In the genomic region with DNA sequence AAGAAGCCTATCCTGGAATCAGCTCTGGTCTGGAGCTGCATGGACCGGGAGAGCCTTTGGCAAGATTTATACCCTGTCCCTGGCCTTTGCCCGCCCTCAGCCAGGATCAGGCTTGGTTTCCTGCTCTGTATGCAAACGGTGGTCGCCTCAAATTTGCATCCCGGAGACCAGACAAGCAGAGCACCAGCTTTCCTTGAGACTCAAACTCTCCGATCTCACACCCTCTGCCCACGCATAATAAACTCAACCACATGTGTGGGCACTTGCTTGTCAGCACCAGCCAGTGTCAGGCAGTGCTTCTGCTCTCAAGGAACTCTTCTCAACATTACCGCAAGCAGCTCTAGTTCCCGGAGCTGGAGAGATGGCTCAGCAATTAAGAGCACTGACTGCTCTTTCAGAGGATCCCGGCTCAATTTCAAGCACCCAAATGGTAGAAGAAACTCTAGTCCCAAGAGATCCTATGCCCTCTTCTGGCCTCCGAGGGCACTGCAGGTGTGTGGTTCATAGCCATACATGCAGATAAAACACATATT, we compare ENCODE assay signal across 8 mouse cellular contexts. TPM values are rescaled to one million over a fixed set of nuclear protein-coding genes. Genes with fewer than 3 reads are reported as not detected.
DNase-seq lines count a peak whose midpoint lies in the region; ATAC-seq and TF ChIP-seq lines count a peak whose summit lies in the region.

No protein-coding gene starts in this region.

- H3K27ac ChIP-seq in cortical plate, adult 2 months (ENCODE audit: insufficient read depth, low read length): peak overlapping the region; percentile 2; the same call in 1 of the 2 replicates
- H3K27ac ChIP-seq in limb, embryonic 13.5 days: peak overlapping the region; percentile 90
- H3K27ac ChIP-seq in midbrain, embryonic 13.5 days: peak overlapping the region; percentile 62
- H3K27ac ChIP-seq in spleen, adult 2 months (ENCODE audit: insufficient read depth, low read length): peak overlapping the region; percentile 94

- DNase-seq in left cerebral cortex, adult 18-20 months (ENCODE audit: low spot score in 2 of 2): peak; percentile 63 to 69
- no peak for DNase-seq in left cerebral cortex, adult 11 months (ENCODE audit: low spot score)
- peak; percentile 52 for DNase-seq in gastrocnemius, postnatal 10 days
- peak; percentile 53 for DNase-seq in hindlimb bud, embryonic 11.5 days (ENCODE audit: extremely low spot score, low read depth, low spot score)
- peak; percentile 64 to 77 for DNase-seq in spleen, adult 2 months (ENCODE audit: low read depth in 1 of 2, low spot score in 2 of 2)

- no peaks in the 10 kb centered on the region for H3K27me3 ChIP-seq in limb, embryonic 13.5 days
- no peaks in the 10 kb centered on the region for H3K27me3 ChIP-seq in midbrain, embryonic 13.5 days
- H3K27me3 ChIP-seq in spleen, adult 2 months (ENCODE audit: control insufficient read depth, insufficient read depth, low read length): no peaks in the 10 kb centered on the region

- no peak for TF ChIP-seq POLR2A in cortical plate, adult 2 months (IDR thresholded peaks at IDR 0.05; ENCODE audit: extremely low read depth, insufficient read depth, low read length)
- TF ChIP-seq POLR2A in spleen, adult 2 months (IDR thresholded peaks at IDR 0.05; ENCODE audit: low read depth, low read length): no peak

- H3K4me2 ChIP-seq in limb, embryonic 13.5 days (replicated peaks): peak overlapping the region; percentile 80
- peak overlapping the region; percentile 81 for H3K4me2 ChIP-seq in midbrain, embryonic 13.5 days (replicated peaks)

- no peak; the same call in 1 of the 2 replicates for ATAC-seq in limb, embryonic 13.5 days (ENCODE audit: low FRiP score, low read depth)
- ATAC-seq in midbrain, embryonic 13.5 days: peak; percentile 57

- H3K9ac ChIP-seq in limb, embryonic 13.5 days: peak overlapping the region; percentile 70
- peak overlapping the region; percentile 63 for H3K9ac ChIP-seq in midbrain, embryonic 13.5 days (replicated peaks)

- peak; percentile 42 for TF ChIP-seq CTCF in cortical plate, adult 2 months (IDR thresholded peaks at IDR 0.05; ENCODE audit: extremely low read depth, insufficient read depth, low read length)
- TF ChIP-seq CTCF in spleen, adult 2 months (IDR thresholded peaks at IDR 0.05; ENCODE audit: extremely low read depth, insufficient read depth, insufficient read length, insufficient replicate concordance): peak; percentile 29; the same call in 1 of the 2 replicates

- peak overlapping the region; percentile 18 for H3K4me3 ChIP-seq in cortical plate, adult 2 months (ENCODE audit: insufficient read depth, low read length)
- H3K4me3 ChIP-seq in limb, embryonic 13.5 days: peak overlapping the region; percentile 46
- peak overlapping the region; percentile 47 for H3K4me3 ChIP-seq in midbrain, embryonic 13.5 days (replicated peaks)
- peak overlapping the region; percentile 73 for H3K4me3 ChIP-seq in spleen, adult 2 months (ENCODE audit: extremely low read depth, insufficient read depth, insufficient read length)

- WGBS in limb, embryonic 13.5 days: 4% methylated on average over 11 of the region's 11 CpGs
- WGBS in midbrain, embryonic 13.5 days: 5% methylated on average over 11 of the region's 11 CpGs
- 1% methylated on average over 11 of the region's 11 CpGs for WGBS in spleen, adult 2 months

- no peaks in the 10 kb centered on the region for H3K9me3 ChIP-seq in limb, embryonic 13.5 days
- no peaks in the 10 kb centered on the region for H3K9me3 ChIP-seq in midbrain, embryonic 13.5 days

- peaks cover 25% of the 10 kb centered on the region for H3K36me3 ChIP-seq in limb, embryonic 13.5 days
- H3K36me3 ChIP-seq in midbrain, embryonic 13.5 days: peaks cover 20% of the 10 kb centered on the region
- peaks cover 17% of the 10 kb centered on the region for H3K36me3 ChIP-seq in spleen, adult 2 months (ENCODE audit: control insufficient read depth, insufficient read depth, low read length)

- 0 out of 2 replicates have a peak, but pooled peaks cover 2% of the 10 kb centered on the region for H3K4me1 ChIP-seq in cortical plate, adult 2 months (ENCODE audit: control insufficient read depth, insufficient read depth, low read length)
- peaks cover 25% of the 10 kb centered on the region for H3K4me1 ChIP-seq in limb, embryonic 13.5 days
- H3K4me1 ChIP-seq in midbrain, embryonic 13.5 days (replicated peaks): peaks cover 23% of the 10 kb centered on the region
- no peaks in the 10 kb centered on the region for H3K4me1 ChIP-seq in spleen, adult 2 months (ENCODE audit: control insufficient read depth, insufficient read depth, insufficient read length)

RNA-seq across cellular contexts. Expression of gene Ctdsp1, which starts 6.7 kb away (rescaled TPM):
- total RNA-seq in left cerebral cortex, adult 18-20 months (2021): 10 to 100 TPM; 26.1 to 26.4 TPM
- polyA plus RNA-seq in cortical plate, adult 2 months (2012; rRNA removed): 25.4 and 26.8 TPM in 2 replicates
- total RNA-seq in gastrocnemius, postnatal 10 days (2021): 100 to 1,000 TPM in 1 of 2 experiments, 10 to 100 TPM in 1; 99.4 to 103 TPM
- polyA plus RNA-seq in limb, embryonic 13.5 days (2015; fragmentation: Nextera tagmentation; extraction: Ambion mirVana): 87.5 and 90.9 TPM in 2 replicates
- polyA plus RNA-seq in midbrain, embryonic 13.5 days (2015; fragmentation: Nextera tagmentation; extraction: Ambion mirVana): 17.2 and 18.6 TPM in 2 replicates
- 96.1 and 114 TPM in 2 replicates for polyA plus RNA-seq in spleen, adult 2 months (2012; rRNA removed)

RNA-seq across cellular contexts. Expression of gene Vil1, which starts 11.2 kb away (rescaled TPM):
- 1 to 10 TPM in 1 of 2 experiments, under 1 TPM in 1; 0.79 to 1.6 TPM for total RNA-seq in left cerebral cortex, adult 18-20 months (2021)
- 0.56 and 0.66 TPM in 2 replicates for polyA plus RNA-seq in cortical plate, adult 2 months (2012; rRNA removed)
- total RNA-seq in gastrocnemius, postnatal 10 days (2021): under 1 TPM; 0.09 to 0.16 TPM
- polyA plus RNA-seq in limb, embryonic 13.5 days (2015; fragmentation: Nextera tagmentation; extraction: Ambion mirVana): 0.17 and 0.20 TPM in 2 replicates
- polyA plus RNA-seq in midbrain, embryonic 13.5 days (2015; fragmentation: Nextera tagmentation; extraction: Ambion mirVana): 0.20 and 0.30 TPM in 2 replicates
- polyA plus RNA-seq in spleen, adult 2 months (2012; rRNA removed): not detected in 2 replicates

RNA-seq across cellular contexts. Expression of gene Slc11a1, which starts 23.0 kb away (rescaled TPM):
- total RNA-seq in left cerebral cortex, adult 18-20 months (2021): 1 to 10 TPM; 3.8 to 5.5 TPM
- 7.6 and 8.9 TPM in 2 replicates for polyA plus RNA-seq in cortical plate, adult 2 months (2012; rRNA removed)
- total RNA-seq in gastrocnemius, postnatal 10 days (2021): 1 to 10 TPM; 2.5 to 5.2 TPM
- polyA plus RNA-seq in limb, embryonic 13.5 days (2015; fragmentation: Nextera tagmentation; extraction: Ambion mirVana): 2.4 and 2.9 TPM in 2 replicates
- polyA plus RNA-seq in midbrain, embryonic 13.5 days (2015; fragmentation: Nextera tagmentation; extraction: Ambion mirVana): 0.94 and 2.9 TPM in 2 replicates
- polyA plus RNA-seq in spleen, adult 2 months (2012; rRNA removed): 169 and 200 TPM in 2 replicates

RNA-seq across cellular contexts. Expression of gene Catip, which starts 36.1 kb away (rescaled TPM):
- 1 to 10 TPM in 1 of 2 experiments, under 1 TPM in 1; 0.82 to 1.5 TPM for total RNA-seq in left cerebral cortex, adult 18-20 months (2021)
- 4.6 and 5.1 TPM in 2 replicates for polyA plus RNA-seq in cortical plate, adult 2 months (2012; rRNA removed)
- total RNA-seq in gastrocnemius, postnatal 10 days (2021): under 1 TPM; 0.16 to 0.36 TPM
- 1.2 and 1.5 TPM in 2 replicates for polyA plus RNA-seq in limb, embryonic 13.5 days (2015; fragmentation: Nextera tagmentation; extraction: Ambion mirVana)
- 0.41 and 0.62 TPM in 2 replicates for polyA plus RNA-seq in midbrain, embryonic 13.5 days (2015; fragmentation: Nextera tagmentation; extraction: Ambion mirVana)
- 0.31 and 0.51 TPM in 2 replicates for polyA plus RNA-seq in spleen, adult 2 months (2012; rRNA removed)

Comparison
In these comparisons a context has a peak if more than half of its experiments do, and no peak if none do; other contexts are left out.
1. H3K27ac ChIP-seq: peak in every context shown above with its lines; median percentile 94 in spleen, adult 2 months; 90 in limb, embryonic 13.5 days; 62 in midbrain, embryonic 13.5 days; 2 in cortical plate, adult 2 months.
2. H3K4me3 ChIP-seq: peak in every context shown above with its lines; median percentile 73 in spleen, adult 2 months; 47 in midbrain, embryonic 13.5 days; 46 in limb, embryonic 13.5 days; 18 in cortical plate, adult 2 months.
3. RNA of gene Slc11a1, which starts 23.0 kb away (polyA plus RNA-seq): 169 to 200 TPM in spleen, adult 2 months; 7.6 to 8.9 TPM in cortical plate, adult 2 months, 2.4 to 2.9 TPM in limb, embryonic 13.5 days and 0.94 to 2.9 TPM in midbrain, embryonic 13.5 days; every median in the first group is over 10 times any median in the second.